Mouse (Mus musculus): ENCODE data around the gene Frem2. TPM values are rescaled to one million over a fixed set of nuclear protein-coding genes. Genes with fewer than 3 reads are reported as not detected.

The Frem2 gene
- polyA plus RNA-seq, 1 experiment = 0.81 TPM

DNA sequence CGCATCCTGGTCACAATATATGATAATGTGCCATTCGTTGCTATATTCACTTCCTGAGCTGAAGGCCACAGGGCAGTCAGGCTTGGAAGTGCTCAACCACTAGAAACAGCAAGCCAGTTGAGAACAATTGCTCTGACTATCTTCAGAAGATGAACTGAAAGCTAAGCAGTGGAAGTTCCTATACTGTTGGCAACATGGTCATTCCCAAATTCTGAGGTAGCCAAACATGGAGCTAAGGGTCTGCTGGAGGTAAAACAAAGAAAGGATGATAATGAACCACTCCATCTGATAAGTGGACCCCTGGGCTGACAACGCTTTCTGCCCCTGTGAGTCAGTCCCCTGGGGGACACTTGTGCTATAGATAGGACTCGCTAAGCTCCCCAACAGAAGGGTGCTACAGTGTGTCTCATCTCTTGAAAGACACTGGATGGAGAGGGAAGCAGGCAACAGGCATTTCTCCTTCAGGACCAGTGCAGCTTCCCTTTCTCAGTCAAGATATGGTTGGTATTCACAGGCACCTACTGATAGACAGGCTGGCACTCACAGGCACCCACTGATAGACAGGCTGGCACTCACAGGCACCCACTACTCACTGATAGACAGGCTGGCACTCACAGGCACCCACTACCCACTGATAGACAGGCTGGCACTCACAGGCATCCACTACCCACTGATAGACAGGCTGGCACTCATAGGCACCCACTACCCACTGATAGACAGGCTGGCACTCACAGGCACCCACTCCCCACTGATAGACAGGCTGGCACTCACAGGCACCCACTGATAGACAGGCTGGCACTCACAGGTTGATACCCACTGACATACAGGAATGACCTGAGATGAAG, 142.7 kb downstream of the Frem2 start:
- WGBS = 87% methylated on average over 4 of the region's 4 CpGs
- DNase-seq = no peak
- Histone ChIP-seq H3K27me3 (ENCODE audit: control insufficient read depth, insufficient read depth, low read length) (no peaks in the 10 kb centered on the region), H3K4me3 (ENCODE audit: control insufficient read depth, insufficient read depth, low read length) (no peak overlapping the region), H3K27ac (ENCODE audit: control insufficient read depth, insufficient read depth, low read length) (no peak overlapping the region), H3K4me1 (replicated peaks; ENCODE audit: control insufficient read depth, insufficient read depth, low read length) (no peaks in the 10 kb centered on the region), H3K36me3 (ENCODE audit: control insufficient read depth, insufficient read depth, low read length) (no peaks in the 10 kb centered on the region)
- TF ChIP-seq POLR2A (IDR thresholded peaks at IDR 0.05; ENCODE audit: control insufficient read depth, extremely low read depth, insufficient read depth, low read length, poor library complexity) (no peak), CTCF (IDR thresholded peaks at IDR 0.05; ENCODE audit: borderline replicate concordance, control insufficient read depth, extremely low read depth, insufficient read depth, low read length, poor library complexity) (no peak)

DNA sequence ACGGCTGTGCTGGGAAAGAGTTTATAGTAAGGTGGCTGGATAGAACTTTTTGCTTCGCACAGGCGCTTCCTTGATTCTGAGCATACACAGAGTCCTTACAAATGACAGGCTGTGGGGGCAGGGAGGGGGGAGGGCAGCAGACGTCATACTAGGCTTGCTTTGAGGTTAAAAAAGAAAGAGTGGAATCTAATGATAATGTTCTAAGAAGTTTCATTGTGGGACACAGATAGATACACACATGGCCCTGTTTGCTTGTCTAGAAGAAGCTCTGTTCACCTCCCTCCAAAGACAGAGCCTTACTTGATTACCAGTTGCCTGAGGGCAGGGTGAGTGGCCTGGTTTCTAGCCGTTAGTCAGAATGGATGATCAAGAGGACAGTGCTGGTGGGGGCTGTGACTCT, 144.1 kb downstream of the Frem2 start:
- TF ChIP-seq POLR2A (IDR thresholded peaks at IDR 0.05; ENCODE audit: control insufficient read depth, extremely low read depth, insufficient read depth, low read length, poor library complexity) = no peak
- TF ChIP-seq CTCF (IDR thresholded peaks at IDR 0.05; ENCODE audit: borderline replicate concordance, control insufficient read depth, extremely low read depth, insufficient read depth, low read length, poor library complexity) = no peak
- Histone ChIP-seq H3K27me3 (ENCODE audit: control insufficient read depth, insufficient read depth, low read length) (no peaks in the 10 kb centered on the region), H3K27ac (ENCODE audit: control insufficient read depth, insufficient read depth, low read length) (no peak overlapping the region), H3K36me3 (ENCODE audit: control insufficient read depth, insufficient read depth, low read length) (no peaks in the 10 kb centered on the region), H3K4me3 (ENCODE audit: control insufficient read depth, insufficient read depth, low read length) (no peak overlapping the region), H3K4me1 (replicated peaks; ENCODE audit: control insufficient read depth, insufficient read depth, low read length) (no peaks in the 10 kb centered on the region)
- WGBS = 71% methylated on average over 5 of the region's 5 CpGs
- DNase-seq = no peak

DNA sequence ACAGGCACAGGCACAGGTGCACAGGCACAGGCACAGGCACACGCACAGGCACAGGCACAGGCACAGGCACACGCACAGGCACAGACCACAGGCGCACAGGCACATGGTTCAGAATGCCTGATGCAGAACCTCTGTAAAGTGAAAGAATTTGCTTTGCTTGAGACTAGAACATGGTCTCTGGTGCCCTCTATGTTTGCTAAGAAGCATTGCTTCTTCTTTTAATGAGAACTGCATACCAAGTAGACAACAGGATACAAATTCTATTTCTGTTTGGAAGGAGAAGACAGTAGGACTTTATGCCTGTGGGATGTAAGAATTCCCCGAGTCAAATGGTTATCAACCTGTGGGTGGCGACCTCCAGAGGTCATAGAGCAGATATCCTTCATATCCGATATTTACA, 154.7 kb downstream of the Frem2 start:
- Histone ChIP-seq H3K4me1 (replicated peaks; ENCODE audit: control insufficient read depth, insufficient read depth, low read length) (no peaks in the 10 kb centered on the region), H3K27me3 (ENCODE audit: control insufficient read depth, insufficient read depth, low read length) (no peaks in the 10 kb centered on the region), H3K36me3 (ENCODE audit: control insufficient read depth, insufficient read depth, low read length) (no peaks in the 10 kb centered on the region), H3K4me3 (ENCODE audit: control insufficient read depth, insufficient read depth, low read length) (no peak overlapping the region), H3K27ac (ENCODE audit: control insufficient read depth, insufficient read depth, low read length) (no peak overlapping the region)
- no peak for TF ChIP-seq CTCF (IDR thresholded peaks at IDR 0.05; ENCODE audit: borderline replicate concordance, control insufficient read depth, extremely low read depth, insufficient read depth, low read length, poor library complexity)
- no peak for TF ChIP-seq POLR2A (IDR thresholded peaks at IDR 0.05; ENCODE audit: control insufficient read depth, extremely low read depth, insufficient read depth, low read length, poor library complexity)
- WGBS = 50% methylated on average over 6 of the region's 6 CpGs
- no peak for DNase-seq

DNA sequence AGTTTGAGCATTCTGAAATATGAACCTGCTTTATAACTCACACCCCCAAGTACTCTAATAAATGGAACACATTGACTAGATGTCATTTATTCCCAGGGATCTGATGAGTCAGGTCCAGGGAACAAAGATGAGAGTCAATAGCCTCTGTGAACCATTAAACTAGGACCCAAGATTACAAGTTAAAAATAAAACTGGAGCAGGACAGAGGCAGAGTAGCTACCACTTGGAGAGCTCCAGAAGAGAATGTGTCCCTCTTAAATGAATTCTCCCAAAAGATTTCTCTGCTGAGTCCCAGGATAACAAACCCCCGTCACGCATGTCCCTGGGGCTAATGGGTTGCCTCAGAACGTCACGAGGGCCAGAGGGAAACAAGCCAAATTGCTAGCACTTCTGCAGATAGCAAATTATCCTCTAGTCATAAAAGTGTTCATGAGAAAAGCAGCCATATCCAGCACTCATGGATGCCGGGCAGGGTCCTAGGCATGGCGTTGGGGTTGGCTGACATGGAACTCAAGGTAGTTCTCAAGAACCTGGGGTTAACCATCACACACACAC, 158.7 kb downstream of the Frem2 start:
- Histone ChIP-seq H3K4me3 (ENCODE audit: control insufficient read depth, insufficient read depth, low read length) (no peak overlapping the region), H3K36me3 (ENCODE audit: control insufficient read depth, insufficient read depth, low read length) (no peaks in the 10 kb centered on the region), H3K27ac (ENCODE audit: control insufficient read depth, insufficient read depth, low read length) (no peak overlapping the region), H3K27me3 (ENCODE audit: control insufficient read depth, insufficient read depth, low read length) (no peaks in the 10 kb centered on the region), H3K4me1 (replicated peaks; ENCODE audit: control insufficient read depth, insufficient read depth, low read length) (no peaks in the 10 kb centered on the region)
- TF ChIP-seq CTCF (IDR thresholded peaks at IDR 0.05; ENCODE audit: borderline replicate concordance, control insufficient read depth, extremely low read depth, insufficient read depth, low read length, poor library complexity) (no peak), POLR2A (IDR thresholded peaks at IDR 0.05; ENCODE audit: control insufficient read depth, extremely low read depth, insufficient read depth, low read length, poor library complexity) (no peak)
- WGBS = 88% methylated on average over 6 of the region's 6 CpGs
- no peak for DNase-seq

DNA sequence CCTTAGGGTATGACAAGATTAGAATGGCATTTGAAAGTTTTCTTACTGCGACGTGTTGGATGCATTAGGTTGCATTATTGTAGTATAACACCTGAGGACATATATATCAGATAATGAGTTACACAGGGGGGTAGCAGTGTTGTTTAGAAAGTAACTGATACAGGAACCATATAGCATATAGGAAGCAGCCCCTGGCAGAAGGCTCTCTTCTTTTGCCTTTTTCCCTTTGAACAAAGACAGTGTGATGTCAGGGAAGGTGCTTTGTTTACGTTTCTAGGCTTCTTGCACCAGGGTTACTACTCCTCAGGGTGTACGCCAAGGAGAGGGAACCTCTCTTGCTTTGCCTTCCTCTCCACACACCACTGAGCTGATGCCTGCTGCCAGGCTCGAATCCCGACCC, 168.8 kb downstream of the Frem2 start, which contains the start of gene Stoml3:
Stoml3 (plus strand) TSS at position 301 of the 400 bp plus-strand sequence.
- no peaks in the 10 kb centered on the region for H3K27me3 ChIP-seq (ENCODE audit: control insufficient read depth, insufficient read depth, low read length)
- 93% methylated on average over 6 of the region's 6 CpGs for WGBS
- TF ChIP-seq POLR2A (IDR thresholded peaks at IDR 0.05; ENCODE audit: control insufficient read depth, extremely low read depth, insufficient read depth, low read length, poor library complexity) (no peak), CTCF (IDR thresholded peaks at IDR 0.05; ENCODE audit: borderline replicate concordance, control insufficient read depth, extremely low read depth, insufficient read depth, low read length, poor library complexity) (no peak)
- H3K4me3 ChIP-seq (ENCODE audit: control insufficient read depth, insufficient read depth, low read length) = no peak within 1 kb of the TSS
- DNase-seq = no peak
- no peaks in the 10 kb centered on the region for H3K36me3 ChIP-seq (ENCODE audit: control insufficient read depth, insufficient read depth, low read length)
- H3K27ac ChIP-seq (ENCODE audit: control insufficient read depth, insufficient read depth, low read length) = no peak within 1 kb of the TSS
- no peaks in the 10 kb centered on the region for H3K4me1 ChIP-seq (replicated peaks; ENCODE audit: control insufficient read depth, insufficient read depth, low read length)

DNA sequence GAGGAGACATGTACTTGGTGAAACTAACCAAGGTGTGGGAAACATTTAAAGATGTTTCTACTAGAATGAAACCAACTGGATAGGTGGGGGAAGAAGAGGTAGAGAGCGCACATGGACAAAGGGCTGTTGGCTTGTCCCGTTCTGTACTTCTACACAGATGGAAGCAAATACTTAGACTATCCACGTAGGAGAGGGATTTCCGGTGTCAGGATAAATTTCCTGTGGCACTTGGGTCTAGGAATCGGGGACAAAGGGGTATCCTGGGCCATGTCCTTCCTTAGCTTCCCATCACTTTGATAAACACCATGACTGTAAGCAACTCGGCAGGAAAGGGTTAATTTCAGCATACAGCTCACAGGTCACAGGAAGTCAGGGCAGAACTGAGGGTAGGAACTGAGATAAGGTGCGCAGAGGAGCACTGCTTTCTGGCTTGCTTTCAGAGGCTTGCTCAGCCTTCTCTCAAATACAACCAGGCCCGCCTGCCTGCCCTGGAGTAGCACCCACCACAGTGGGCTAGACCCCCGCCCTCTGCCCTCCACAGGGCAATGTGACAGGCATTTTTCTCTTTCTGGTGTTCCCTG, 170.1 kb downstream of the Frem2 start:
- no peak overlapping the region for H3K4me3 ChIP-seq (ENCODE audit: control insufficient read depth, insufficient read depth, low read length)
- H3K4me1 ChIP-seq (replicated peaks; ENCODE audit: control insufficient read depth, insufficient read depth, low read length) = no peaks in the 10 kb centered on the region
- no peaks in the 10 kb centered on the region for H3K27me3 ChIP-seq (ENCODE audit: control insufficient read depth, insufficient read depth, low read length)
- H3K27ac ChIP-seq (ENCODE audit: control insufficient read depth, insufficient read depth, low read length) = no peak overlapping the region
- peaks cover 1% of the 10 kb centered on the region for H3K36me3 ChIP-seq (ENCODE audit: control insufficient read depth, insufficient read depth, low read length)
- TF ChIP-seq POLR2A (IDR thresholded peaks at IDR 0.05; ENCODE audit: control insufficient read depth, extremely low read depth, insufficient read depth, low read length, poor library complexity) (no peak), CTCF (IDR thresholded peaks at IDR 0.05; ENCODE audit: borderline replicate concordance, control insufficient read depth, extremely low read depth, insufficient read depth, low read length, poor library complexity) (no peak)
- DNase-seq = no peak
- WGBS = 58% methylated on average over 9 of the region's 9 CpGs
